Mouse (Mus musculus) layer of hippocampus, postnatal 10 days (tissue): ENCODE measurements around the gene Arhgap45. TPM values are rescaled to one million over a fixed set of nuclear protein-coding genes. Genes with fewer than 3 reads are reported as not detected.
"Not testable (repeated sequence)": the region's sequence is repeated elsewhere in the genome, so short reads cannot be mapped to it uniquely, and the experiment has no call there.

Experiments used
- DNase-seq, 2 experiments: peaks; one replicate each; pipeline ENCODE4 v3.0.0; 2021; ENCODE audit warnings: low spot score in 2 of 2
- total RNA-seq, 2 experiments: library from RNA; stranded (reverse); gene quantifications; 2 replicates each; pipeline ENCODE4 v1.2.3; 2021

Gene Arhgap45
- total RNA-seq, 2 experiments from 2014 or later = 3.3 to 3.8 TPM

DNA sequence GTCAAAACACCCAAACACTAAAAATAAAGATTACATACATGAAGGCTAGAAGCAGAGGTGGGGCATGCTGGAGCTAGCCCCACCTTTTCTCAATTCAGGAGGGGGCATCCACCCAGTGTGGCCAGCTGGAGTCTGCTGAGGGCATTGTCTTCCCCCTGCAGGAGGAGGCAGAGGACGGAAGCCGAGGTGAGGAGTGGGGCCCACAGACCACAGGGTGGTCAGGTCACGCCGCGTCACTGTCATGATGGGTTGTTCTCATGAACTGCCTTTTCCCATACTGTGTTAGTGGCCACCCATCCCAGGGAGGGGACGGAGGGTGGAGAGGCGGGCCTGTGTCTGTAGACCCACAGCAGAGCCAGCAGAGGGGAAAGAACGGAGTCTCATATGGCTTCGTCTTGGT, 13.7 kb downstream of the Arhgap45 start:
- no peak for DNase-seq

DNA sequence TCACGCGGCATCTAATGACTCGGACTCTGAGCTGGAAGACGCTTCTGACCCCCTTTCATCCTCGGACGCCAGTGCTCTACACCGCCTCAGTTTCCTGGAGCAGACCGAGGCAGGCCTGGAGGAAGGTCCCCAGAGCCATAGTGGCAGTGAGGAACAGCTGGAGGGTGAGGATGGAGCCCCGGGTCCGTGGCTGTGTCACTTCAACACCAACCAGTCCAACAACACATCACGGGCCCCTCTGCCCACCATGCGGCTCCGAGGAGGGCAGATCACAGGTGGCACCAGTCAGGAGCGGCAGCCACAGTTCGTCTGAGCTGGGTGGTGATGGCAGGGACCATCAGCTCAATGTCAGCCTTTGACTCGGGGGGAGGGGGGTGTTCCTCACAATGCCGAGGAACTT, 14.3 kb downstream of the Arhgap45 start:
- DNase-seq = no peak

DNA sequence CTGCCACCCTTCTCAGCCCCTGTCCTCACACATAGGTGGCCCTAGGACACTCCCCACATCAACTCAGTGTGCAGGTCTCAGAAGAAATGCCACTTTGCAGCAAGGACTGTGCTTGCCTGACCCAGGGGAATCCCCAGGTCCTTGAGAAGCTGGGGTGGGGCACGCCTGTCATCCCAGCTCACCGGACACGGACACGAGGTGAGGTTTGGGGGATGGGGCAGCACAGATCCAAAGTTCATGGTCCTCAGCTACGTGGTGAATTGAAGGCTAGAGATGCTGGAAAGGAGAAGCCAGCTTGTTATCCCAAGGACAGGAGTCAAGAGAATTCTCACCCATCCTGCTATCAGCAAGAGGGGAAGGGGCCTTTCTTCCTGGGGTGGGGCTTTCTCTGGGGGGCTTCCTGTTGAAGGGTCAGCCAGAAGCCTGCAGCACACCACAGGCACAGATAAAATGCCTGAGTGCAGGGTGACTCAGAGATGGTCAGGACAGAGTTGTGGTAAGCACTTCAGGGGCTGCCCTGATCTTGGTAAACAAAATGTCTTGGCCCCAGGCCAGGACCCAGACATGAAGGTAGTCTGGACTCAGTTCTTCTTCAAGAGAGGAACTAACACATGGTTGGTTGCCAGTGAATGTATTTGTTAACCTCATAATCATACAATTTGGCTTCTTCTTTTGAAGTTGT, 16.5 kb downstream of the Arhgap45 start:
- DNase-seq = peak in 1 of 2 experiments; percentile 47

DNA sequence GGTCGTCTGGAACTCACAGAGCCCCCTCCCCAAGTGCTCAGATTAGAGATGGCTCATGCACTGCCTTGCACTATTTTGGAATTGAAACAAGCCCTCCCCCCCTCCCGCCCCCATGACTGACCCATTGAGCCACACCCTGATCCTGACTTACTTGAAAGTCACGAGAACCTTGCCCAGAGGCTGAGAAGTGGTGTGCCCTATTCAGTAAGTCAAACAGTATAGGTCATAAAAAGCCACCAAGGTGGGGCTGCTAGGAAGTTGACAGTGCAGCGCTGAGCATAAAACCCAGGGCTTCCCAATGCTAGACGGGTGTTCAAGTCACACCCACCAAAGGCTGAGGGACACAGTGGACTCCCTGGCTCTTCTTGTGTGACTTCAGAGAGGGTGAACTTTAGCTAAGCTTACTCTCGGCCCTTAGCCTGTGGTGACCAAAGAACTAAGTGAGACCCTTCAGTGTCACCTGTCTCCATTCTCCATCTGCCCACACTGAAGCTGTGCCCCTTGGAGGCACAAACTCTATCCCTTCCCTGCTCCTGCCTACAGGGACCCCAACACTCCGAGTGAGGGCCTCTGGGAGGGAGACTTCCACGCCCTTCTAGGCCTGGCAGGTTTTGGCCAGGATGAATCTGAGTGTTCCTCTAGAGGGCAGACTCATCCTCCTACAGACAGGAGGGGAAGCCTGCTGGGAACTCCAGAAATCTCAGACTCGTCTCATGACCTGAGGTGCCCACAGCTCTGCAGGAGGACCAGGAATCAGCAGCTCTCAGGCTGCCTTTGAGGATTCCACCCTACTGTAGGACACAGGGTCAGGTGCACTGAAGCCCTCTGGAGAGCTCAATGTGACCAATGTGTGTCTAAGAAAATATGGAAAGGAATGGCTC, 17.3 kb downstream of the Arhgap45 start:
- no peak for DNase-seq

DNA sequence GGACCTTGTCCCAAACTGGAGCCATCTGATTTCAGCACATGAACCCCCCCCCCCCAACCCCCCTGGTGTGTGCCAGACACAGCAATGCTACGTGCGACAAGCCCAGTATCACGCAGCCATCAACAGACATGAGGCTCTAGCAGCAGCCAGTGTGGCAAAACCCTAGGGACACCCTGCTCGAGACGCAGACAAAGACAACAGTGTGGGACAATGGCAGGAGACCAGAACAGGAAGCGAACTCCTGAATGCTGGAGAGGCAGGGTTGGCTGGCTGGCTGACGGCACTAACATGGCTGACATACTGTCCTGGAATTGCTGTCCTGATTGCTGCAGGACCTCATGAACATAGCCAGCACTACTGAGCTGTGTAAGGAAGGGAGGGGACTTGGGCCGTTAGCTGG, 18.7 kb downstream of the Arhgap45 start:
- DNase-seq = no peak

DNA sequence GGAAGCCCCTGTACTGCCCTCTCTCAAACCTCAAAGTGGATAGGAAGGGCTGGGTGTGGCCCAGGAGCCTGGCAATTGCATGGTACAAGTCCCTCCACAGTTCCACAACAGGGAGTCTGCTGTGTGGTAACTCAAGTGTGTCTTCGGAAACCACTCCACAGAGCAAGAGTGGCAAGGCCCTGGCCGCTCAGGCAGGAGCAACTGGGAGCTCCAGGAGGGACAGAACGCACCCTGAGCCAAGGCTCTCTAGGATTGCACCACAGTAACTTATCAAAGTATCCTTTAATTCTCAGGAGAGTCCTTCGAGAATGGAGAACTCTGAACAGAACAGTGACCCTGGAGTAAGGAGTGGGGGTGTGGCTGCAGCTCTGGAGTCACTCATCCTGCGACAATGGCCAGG, 19.2 kb downstream of the Arhgap45 start:
- no peak for DNase-seq

DNA sequence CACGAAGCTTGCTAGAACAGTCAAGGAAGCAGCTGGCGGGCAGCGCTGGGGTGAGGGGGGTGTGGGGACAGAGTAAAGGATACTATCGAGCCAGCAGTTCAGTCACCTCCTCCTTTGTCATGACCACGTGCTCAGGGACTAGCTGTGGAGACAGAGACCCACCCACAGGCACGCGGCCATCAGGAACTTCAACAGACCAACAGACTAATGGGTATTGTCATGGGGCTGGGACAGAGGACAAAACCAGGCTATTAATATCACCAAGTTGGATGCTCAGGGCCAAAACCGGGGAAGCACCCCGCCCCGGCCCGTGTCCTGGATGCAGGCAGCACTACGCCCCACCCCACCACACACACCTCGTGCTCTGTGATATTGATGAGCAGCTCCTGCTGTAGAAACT, 20.4 kb downstream of the Arhgap45 start:
- no peak for DNase-seq

DNA sequence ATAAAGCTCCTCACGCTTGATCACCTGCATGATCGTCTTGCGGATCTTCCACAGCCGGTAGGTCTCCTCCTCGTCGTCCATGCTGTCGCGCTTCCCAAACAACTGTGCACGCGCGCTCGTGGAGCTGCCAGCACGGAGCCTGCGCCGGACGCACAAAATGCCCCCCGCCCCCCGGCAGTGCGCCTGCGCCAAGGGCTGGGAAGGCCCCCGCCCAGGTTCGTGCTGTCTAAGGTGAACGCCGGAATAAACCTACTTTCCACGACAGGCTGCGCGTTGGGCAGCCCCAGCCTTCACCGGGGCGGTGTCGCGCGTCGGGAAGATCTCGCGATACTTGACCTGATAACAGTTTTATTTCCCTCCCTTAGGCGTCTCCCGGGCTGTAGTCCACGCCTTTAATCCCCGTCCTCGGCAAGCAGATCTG, 23.1 kb downstream of the Arhgap45 start, which contains the start of gene Polr2e:
Gene Polr2e, minus strand, starts transcription at position 237 of the 421 bp plus-strand sequence.
- DNase-seq = peak; percentile 95 to 97

DNA sequence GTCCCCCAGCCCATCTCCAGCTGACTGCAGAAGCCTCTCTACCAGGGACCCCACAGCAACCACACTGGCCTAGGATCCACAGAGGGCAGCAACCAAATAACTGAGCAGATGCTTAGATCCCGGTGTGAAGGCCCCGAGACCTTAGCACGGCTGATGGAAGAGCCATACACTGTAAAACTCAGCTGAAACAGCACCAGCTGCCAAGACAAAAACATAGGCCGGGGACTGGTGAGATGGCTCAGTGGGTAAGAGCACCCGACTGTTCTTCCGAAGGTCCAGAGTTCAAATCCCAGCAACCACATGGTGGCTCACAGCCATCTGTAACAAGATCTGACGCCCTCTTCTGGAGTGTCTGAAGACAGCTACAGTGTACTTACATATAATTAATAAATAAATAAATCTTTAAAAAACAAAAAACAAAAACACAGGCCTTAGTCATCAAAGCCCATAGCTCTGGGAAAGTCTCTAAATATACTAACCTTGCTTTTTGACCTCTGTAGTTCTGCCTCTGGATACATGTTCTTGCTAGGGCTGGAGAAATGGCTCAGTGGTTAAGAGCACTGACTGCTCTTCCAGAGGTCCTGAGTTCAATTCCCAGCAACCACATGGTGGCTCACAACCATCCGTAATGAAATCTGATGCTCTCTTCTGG, 25.1 kb downstream of the Arhgap45 start:
- not testable (repeated sequence) for DNase-seq

DNA sequence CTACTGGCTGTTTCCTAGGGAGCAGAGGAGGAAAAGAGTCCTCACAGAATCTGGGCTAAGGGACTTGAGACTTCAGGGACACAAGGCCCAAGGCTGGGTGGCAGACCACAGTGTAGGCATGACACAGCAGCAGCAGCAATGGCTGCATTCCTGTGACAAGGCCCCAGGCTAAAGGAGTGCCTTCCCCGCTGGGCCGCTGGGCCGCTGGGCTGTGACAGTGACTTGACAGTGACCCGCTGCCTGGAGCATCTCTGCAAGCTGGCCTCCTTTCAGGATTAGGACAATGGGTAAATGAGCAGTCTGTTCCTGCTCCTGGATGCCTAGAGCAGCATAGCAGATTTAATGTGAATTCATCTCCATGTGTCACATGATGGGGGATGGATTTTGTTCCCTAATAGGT, 27.6 kb downstream of the Arhgap45 start:
- DNase-seq = no peak

DNA sequence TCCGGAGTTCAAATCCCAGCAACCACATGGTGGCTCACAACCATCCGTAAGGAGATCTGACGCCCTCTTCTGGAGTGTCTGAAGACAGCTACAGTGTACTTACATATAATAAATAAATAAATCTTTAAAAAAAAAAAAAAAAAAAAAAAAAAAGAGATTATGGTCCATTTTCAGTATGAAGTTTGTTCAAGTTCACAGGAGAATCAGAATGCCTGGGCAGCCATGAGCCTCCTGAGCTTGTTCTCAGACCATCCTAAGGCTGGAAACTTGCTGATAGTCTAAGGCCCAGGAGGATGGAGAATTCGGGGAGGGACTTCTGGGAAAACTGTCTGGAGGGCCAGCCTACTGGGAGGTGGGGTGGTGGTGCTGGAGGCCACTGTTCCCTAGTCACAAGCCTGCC, 28.9 kb downstream of the Arhgap45 start:
- DNase-seq = not testable (repeated sequence)

DNA sequence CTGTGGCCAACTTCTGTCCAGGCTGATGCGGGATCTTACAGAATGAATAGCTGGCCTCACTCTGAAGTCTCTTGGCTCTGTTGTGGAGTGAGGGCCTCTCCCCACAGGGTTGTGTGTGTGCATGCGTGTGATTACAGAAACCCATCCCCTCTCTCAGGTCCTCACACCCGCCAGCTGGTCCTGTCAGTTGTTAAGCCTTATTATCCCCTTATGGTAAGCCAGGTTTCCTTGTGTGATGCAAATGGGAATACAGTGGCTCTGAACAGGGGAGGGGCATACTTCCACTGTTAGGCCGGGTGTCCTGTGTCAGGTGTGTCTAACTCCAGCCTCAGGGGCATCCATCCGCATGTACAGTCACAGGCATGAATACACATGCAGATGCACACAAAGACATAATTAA, 29.3 kb downstream of the Arhgap45 start:
- no peak for DNase-seq

DNA sequence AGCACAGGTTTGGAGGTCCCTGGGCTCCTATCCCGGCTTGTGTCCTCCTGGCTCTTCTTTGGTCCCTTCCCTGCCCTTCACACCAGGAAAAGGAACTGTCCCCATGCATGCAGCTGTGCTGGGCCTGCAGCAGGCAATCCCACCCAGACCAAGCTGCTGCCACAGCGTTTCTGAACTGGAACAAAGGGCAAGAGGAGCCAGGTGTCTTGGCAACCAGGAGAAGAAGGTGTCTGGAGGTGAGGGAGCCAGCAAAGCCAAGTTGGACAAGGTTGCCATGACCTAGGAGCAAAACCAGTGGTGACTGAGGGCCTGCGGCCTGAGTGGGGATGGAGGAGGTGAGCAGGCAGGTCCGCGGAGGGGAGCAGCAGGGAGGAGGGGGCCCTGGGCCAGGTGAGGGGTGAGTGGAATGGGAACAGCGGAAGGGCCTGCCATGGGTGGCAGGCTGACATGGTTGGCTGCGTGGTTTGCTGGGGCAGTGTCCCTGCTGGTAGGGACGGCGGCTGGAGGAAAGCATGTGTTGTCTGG, 30.6 kb downstream of the Arhgap45 start, which contains the start of gene Gpx4:
Gene Gpx4, plus strand, starts transcription at position 126 of the 525 bp plus-strand sequence.
- no peak for DNase-seq

DNA sequence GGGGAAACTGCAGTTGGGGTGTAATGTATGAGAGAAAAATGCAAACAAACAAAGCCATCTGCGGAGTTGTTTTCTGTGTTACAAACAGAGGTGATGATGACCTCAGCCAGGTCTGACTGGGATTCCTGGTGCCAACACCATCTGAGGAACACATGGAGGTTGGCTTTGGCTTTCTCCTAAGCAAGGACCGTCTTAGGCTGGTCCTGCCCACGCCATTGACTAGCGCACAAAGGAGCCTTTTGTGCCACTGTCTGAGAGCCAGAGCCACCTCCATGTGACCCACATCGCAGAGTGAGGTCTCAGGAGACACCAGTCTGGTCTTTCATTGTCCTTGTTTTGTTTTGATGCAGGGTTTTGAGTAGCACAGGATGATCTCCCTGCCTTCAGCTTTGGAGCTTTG, 31.9 kb downstream of the Arhgap45 start:
- no peak for DNase-seq

DNA sequence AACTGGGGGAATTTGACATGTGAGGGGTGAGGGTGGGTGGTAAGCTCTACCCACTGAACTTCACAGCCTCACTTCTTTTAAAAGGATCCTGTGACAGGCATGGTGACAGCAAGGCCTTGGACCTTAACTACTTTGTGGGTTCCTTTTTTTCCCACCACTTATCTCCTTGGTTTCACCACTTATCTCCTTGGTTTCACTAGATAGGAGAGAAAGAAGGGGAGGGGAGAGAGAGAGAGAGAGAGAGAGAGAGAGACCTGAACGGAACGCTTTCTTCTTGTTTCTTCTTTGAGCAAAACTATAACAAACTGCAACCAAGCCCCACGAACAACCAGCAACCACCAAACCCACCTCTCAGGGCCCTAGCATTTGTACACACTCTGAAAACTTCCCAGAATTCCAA, 32.4 kb downstream of the Arhgap45 start:
- no peak for DNase-seq

DNA sequence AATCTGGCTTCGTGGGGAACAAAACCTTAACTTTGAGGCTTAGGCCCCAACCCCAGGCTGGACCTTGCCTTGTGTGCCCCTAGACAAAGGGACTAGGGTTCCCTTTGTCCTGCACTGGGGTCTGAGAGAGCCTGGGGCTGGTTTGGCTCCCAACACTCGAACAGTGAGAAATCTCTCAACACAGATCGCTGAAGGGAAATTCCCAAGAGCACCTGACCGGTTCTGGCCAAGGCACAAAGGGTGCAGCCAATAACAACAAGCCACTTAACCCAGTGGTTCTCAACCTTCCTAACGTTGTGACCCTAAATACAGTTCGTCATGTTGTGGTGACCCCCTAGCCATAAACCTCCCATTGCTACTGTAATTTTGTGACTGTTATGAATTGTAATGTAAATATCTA, 33.8 kb downstream of the Arhgap45 start:
- DNase-seq = no peak

DNA sequence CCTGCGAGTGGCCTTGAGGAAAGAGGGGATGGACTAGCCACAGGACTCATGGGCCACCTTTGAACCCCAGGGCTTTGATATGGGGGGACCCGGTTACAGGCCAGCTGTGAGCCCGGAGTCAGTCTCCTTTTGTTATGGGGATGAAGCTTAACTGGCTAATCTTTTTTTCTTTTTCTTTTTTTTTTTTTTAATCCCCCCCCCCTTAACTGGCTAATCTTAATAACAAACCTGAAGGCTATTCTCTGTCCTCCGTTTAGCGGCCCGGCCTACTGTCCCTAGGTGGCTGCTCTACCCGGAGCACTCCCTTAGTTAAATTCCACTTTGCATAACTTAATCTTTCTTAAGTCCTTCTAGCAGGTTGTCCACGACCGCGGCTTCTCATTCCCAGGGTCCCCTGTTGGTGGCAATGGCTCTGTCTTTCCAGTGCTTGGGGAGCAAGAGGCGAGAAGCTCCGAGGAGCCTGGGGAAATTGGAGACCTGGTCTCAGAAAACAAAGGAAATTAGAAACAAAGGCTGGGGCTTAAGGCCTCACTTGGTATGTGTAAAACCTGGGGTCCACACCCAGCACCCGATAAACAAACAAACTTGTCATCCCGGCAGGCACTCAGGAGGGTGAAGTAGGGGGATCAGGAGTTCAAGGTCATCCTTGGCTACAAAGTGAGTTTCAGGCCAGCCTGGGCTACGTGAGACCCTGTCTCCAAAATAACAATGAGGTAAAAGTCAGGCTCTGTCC, 34.6 kb downstream of the Arhgap45 start:
- DNase-seq = no peak

DNA sequence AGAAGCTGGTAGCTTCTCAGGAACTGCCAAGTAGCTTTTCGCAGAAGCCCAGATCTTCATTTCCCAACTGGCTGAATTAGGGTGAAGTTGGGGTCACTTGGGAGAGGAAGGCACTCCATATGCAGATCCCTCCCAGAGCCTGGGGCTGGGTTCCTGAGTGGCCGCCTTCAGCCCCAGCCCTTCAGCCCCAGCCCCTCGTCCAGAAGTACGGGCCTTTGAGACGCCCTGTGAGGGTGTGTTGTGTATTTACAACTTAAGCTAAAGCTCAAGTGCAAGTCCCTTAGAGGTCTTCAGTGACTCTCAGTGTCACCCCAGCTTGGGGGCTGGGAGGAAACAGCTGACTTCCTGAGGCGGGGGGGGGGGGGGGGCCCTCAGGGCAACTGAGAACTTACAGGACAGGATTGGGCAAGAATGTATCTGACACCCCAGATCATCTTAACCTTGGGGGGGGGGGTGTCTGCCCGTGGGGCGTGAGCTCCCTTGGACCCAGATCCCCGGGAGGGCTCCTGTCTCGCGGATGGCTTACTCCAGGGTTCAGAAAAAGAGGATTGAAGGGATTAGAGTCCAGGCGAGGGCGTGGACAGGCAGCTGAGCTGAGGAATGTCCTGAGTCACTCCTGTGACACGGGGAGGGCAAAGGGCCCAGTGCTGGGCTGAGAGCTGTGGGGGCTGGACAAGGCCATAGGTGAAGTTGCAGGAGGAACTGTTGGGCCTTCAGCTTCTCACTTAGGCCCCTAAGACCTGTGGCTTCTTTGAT, 35.3 kb downstream of the Arhgap45 start:
- DNase-seq = no peak

DNA sequence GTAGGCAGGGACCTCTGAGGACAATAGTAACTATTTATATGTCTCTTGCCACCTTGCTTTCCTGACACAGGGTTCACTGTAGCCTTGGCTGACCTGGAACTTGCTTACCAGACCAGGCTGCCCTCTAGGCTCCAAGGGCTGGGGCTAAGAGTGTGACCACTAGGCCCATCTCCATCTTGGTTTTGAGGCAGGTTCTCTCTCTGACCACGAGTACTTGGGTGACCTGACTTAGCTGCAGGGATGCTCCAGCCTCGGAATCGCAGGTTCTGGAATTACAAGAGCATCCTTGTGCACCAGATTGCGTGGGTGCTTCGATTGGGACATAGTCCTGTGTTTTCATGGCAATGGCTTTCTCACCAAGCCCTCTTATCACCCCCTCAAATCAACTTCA, 35.9 kb downstream of the Arhgap45 start:
- DNase-seq = no peak

DNA sequence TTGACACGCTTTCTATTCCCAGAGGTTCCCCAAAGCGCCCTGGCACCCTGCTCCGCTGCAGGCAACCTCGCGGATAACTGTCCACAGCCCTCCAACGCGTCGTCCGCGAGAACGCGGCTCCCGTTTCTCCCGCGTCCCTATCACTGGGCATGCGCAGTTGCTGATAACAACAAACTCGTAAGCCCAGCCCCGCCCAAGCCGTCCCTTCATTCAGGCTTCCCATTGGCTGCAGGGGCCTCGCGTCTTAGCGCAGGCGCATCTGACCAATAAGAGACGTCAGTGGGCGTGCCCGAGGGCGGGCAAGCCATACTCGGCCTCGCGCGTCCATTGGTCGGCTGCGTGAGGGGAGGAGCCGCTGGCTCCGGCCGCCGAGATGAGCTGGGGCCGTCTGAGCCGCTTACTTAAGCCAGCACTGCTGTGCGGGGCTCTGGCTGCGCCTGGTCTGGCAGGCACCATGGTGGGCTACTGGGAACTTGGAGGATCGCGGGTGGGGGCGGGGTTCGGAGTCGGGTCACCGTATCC, 36.9 kb downstream of the Arhgap45 start:
- DNase-seq = peak; percentile 98 to 99
